Mouse (Mus musculus): ENCODE results near the gene Mup6. TPM values are rescaled to one million over a fixed set of nuclear protein-coding genes. Genes with fewer than 3 reads are reported as not detected.
"Not testable (repeated sequence)": the region's sequence is repeated elsewhere in the genome, so short reads cannot be mapped to it uniquely, and the experiment has no call there.

Mup6 gene
- not detected in 2 replicates for polyA plus RNA-seq (2015; fragmentation: Nextera tagmentation; extraction: Ambion mirVana)

- H3K9ac ChIP-seq: no peak within 1 kb of the TSS
- no peak within 1 kb of the TSS for H3K27ac ChIP-seq (replicated peaks)
- no peak for ATAC-seq (ENCODE audit: insufficient number of reproducible peaks, low FRiP score, low TSS enrichment, low read depth)
- WGBS: 36% methylated on average over 3 of the region's 3 CpGs
- H3K9me3 ChIP-seq (replicated peaks): no peaks in the 10 kb centered on the region
- no peak within 1 kb of the TSS for H3K4me3 ChIP-seq (replicated peaks)
- H3K4me2 ChIP-seq (replicated peaks): no peak within 1 kb of the TSS
- H3K4me1 ChIP-seq: no peaks in the 10 kb centered on the region
- no peaks in the 10 kb centered on the region for H3K36me3 ChIP-seq
- H3K27me3 ChIP-seq: no peaks in the 10 kb centered on the region
Measured at GRCm38 (mm10) chr4:59963405-59964344, at the start of gene Mup6. Mup6 (plus strand) TSS chr4:59964294.

- 0 out of 2 replicates have a peak within 1 kb of the TSS, but pooled peaks have one; percentile 8 for H3K4me2 ChIP-seq (replicated peaks)
- peaks cover 15% of the 10 kb centered on the region for H3K27me3 ChIP-seq
- H3K9ac ChIP-seq: no peak within 1 kb of the TSS
- H3K36me3 ChIP-seq: no peaks in the 10 kb centered on the region
- no peak within 1 kb of the TSS; the same call in 1 of the 2 replicates for H3K4me3 ChIP-seq (replicated peaks)
- no peak within 1 kb of the TSS for H3K27ac ChIP-seq (replicated peaks)
- no peaks in the 10 kb centered on the region for H3K4me1 ChIP-seq
- ATAC-seq (ENCODE audit: insufficient number of reproducible peaks, low FRiP score, low TSS enrichment, low read depth): no peak; the same call in 1 of the 2 replicates
- H3K9me3 ChIP-seq (replicated peaks): no peaks in the 10 kb centered on the region
- 10% methylated on average over 22 of the region's 22 CpGs for whole genome bisulfite sequencing
Measured at GRCm38 (mm10) chr4:59914608-59915403, 49.3 kb upstream of the Mup6 start, which contains the start of gene Slc46a2. Slc46a2 (minus strand) TSS chr4:59915056.

- Histone ChIP-seq H3K36me3 (no peaks in the 10 kb centered on the region), H3K4me3 (replicated peaks) (no peak overlapping the region), H3K27ac (replicated peaks) (no peak overlapping the region), H3K27me3 (peaks cover 15% of the 10 kb centered on the region), H3K4me2 (replicated peaks) (no peak overlapping the region), H3K9me3 (replicated peaks) (no peaks in the 10 kb centered on the region), H3K4me1 (no peaks in the 10 kb centered on the region), H3K9ac (no peak overlapping the region)
- 86% methylated on average over 3 of the region's 3 CpGs for WGBS
- ATAC-seq (ENCODE audit: insufficient number of reproducible peaks, low FRiP score, low TSS enrichment, low read depth): no peak
Measured at GRCm38 (mm10) chr4:59917966-59918365, 46.1 kb upstream of the Mup6 start.

- WGBS: 83% methylated on average over 9 of the region's 9 CpGs
- no peak for ATAC-seq (ENCODE audit: insufficient number of reproducible peaks, low FRiP score, low TSS enrichment, low read depth)
- no peak overlapping the region for H3K4me2 ChIP-seq (replicated peaks)
Measured at GRCm38 (mm10) chr4:59925082-59925481, 39.0 kb upstream of the Mup6 start.

GRCm38 (mm10) chr4:59927666-59928065, 36.4 kb upstream of the Mup6 start:
- Histone ChIP-seq H3K27ac (replicated peaks) (no peak overlapping the region), H3K4me1 (no peaks in the 10 kb centered on the region), H3K36me3 (no peaks in the 10 kb centered on the region), H3K9ac (no peak overlapping the region), H3K27me3 (no peaks in the 10 kb centered on the region), H3K4me2 (replicated peaks) (no peak overlapping the region), H3K4me3 (replicated peaks) (no peak overlapping the region), H3K9me3 (replicated peaks) (no peaks in the 10 kb centered on the region)
- WGBS: 80% methylated on average over 3 of the region's 3 CpGs
- ATAC-seq (ENCODE audit: insufficient number of reproducible peaks, low FRiP score, low TSS enrichment, low read depth): no peak

More at GRCm38 (mm10) chr4:59925082-59925481, 39.0 kb upstream of the Mup6 start:
- Histone ChIP-seq H3K4me1 (no peaks in the 10 kb centered on the region), H3K9me3 (replicated peaks) (no peaks in the 10 kb centered on the region), H3K36me3 (no peaks in the 10 kb centered on the region), H3K4me3 (replicated peaks) (no peak overlapping the region), H3K27me3 (no peaks in the 10 kb centered on the region), H3K9ac (no peak overlapping the region), H3K27ac (replicated peaks) (no peak overlapping the region)

- Histone ChIP-seq H3K9me3 (replicated peaks) (no peaks in the 10 kb centered on the region), H3K4me2 (replicated peaks) (no peak overlapping the region), H3K27ac (replicated peaks) (no peak overlapping the region), H3K9ac (no peak overlapping the region), H3K4me1 (no peaks in the 10 kb centered on the region), H3K4me3 (replicated peaks) (no peak overlapping the region), H3K36me3 (no peaks in the 10 kb centered on the region), H3K27me3 (no peaks in the 10 kb centered on the region)
- WGBS: 16% methylated on average over 6 of the region's 6 CpGs
- no peak for ATAC-seq (ENCODE audit: insufficient number of reproducible peaks, low FRiP score, low TSS enrichment, low read depth)
Measured at GRCm38 (mm10) chr4:59928347-59928746, 35.7 kb upstream of the Mup6 start.

GRCm38 (mm10) chr4:59932505-59933281, 31.4 kb upstream of the Mup6 start:
- Histone ChIP-seq H3K9me3 (replicated peaks) (no peaks in the 10 kb centered on the region), H3K36me3 (no peaks in the 10 kb centered on the region), H3K4me2 (replicated peaks) (no peak overlapping the region), H3K27ac (replicated peaks) (no peak overlapping the region), H3K9ac (no peak overlapping the region), H3K4me1 (no peaks in the 10 kb centered on the region), H3K4me3 (replicated peaks) (no peak overlapping the region), H3K27me3 (no peaks in the 10 kb centered on the region)
- WGBS: 43% methylated on average over 6 of the region's 6 CpGs
- no peak; the same call in 1 of the 2 replicates for ATAC-seq (ENCODE audit: insufficient number of reproducible peaks, low FRiP score, low TSS enrichment, low read depth)

- H3K27me3 ChIP-seq: no peaks in the 10 kb centered on the region
- H3K4me2 ChIP-seq (replicated peaks): no peak overlapping the region
- no peak overlapping the region for H3K27ac ChIP-seq (replicated peaks)
- no peaks in the 10 kb centered on the region for H3K36me3 ChIP-seq
- WGBS: 66% methylated on average over 2 of the region's 2 CpGs
- no peaks in the 10 kb centered on the region for H3K4me1 ChIP-seq
- H3K4me3 ChIP-seq (replicated peaks): no peak overlapping the region
- H3K9me3 ChIP-seq (replicated peaks): no peaks in the 10 kb centered on the region
- ATAC-seq (ENCODE audit: insufficient number of reproducible peaks, low FRiP score, low TSS enrichment, low read depth): no peak
- no peak overlapping the region for H3K9ac ChIP-seq
Measured at GRCm38 (mm10) chr4:59937543-59937942, 26.6 kb upstream of the Mup6 start.

- ATAC-seq (ENCODE audit: insufficient number of reproducible peaks, low FRiP score, low TSS enrichment, low read depth): no peak
Measured at GRCm38 (mm10) chr4:59960610-59961009, 3.5 kb upstream of the Mup6 start, which contains the start of gene Mup4. Mup4 (minus strand) TSS chr4:59960710.

GRCm38 (mm10) chr4:59997894-59998293, 33.8 kb downstream of the Mup6 start:
- ATAC-seq (ENCODE audit: insufficient number of reproducible peaks, low FRiP score, low TSS enrichment, low read depth); H3K4me2 ChIP-seq (replicated peaks); H3K36me3 ChIP-seq; H3K27me3 ChIP-seq; H3K9me3 ChIP-seq (replicated peaks); H3K4me3 ChIP-seq (replicated peaks); H3K4me1 ChIP-seq; H3K27ac ChIP-seq (replicated peaks); H3K9ac ChIP-seq: not testable (repeated sequence)

More at GRCm38 (mm10) chr4:59960610-59961009, 3.5 kb upstream of the Mup6 start, which contains the start of gene Mup4:
- H3K4me3 ChIP-seq (replicated peaks): no peak within 1 kb of the TSS
- no peaks in the 10 kb centered on the region for H3K9me3 ChIP-seq (replicated peaks)
- H3K9ac ChIP-seq: no peak within 1 kb of the TSS
- no peaks in the 10 kb centered on the region for H3K27me3 ChIP-seq
- H3K36me3 ChIP-seq: no peaks in the 10 kb centered on the region
- no peaks in the 10 kb centered on the region for H3K4me1 ChIP-seq
- 71% methylated on average over 3 of the region's 3 CpGs for WGBS
- no peak within 1 kb of the TSS for H3K27ac ChIP-seq (replicated peaks)
- no peak within 1 kb of the TSS for H3K4me2 ChIP-seq (replicated peaks)

Measured in embryonic facial prominence, embryonic 15.5 days (tissue).